Mouse (Mus musculus) layer of hippocampus, adult 11-12 months (tissue): Measurements from ENCODE around the gene Snx13.

Source experiments
- DNase-seq: peaks from one replicate; pipeline ENCODE4 v3.0.0; 2022; ENCODE audit warnings: low spot score

Snx13 gene

GRCm38 (mm10) chr12:35191698-35192425 lies 144.9 kb downstream of the Snx13 start:
- DNase-seq = peak; percentile 87

- no peak for DNase-seq
Observed at GRCm38 (mm10) chr12:35192426-35192769, 145.4 kb downstream of the Snx13 start.
